Mouse (Mus musculus) heart, adult 18-20 months (tissue): Measurements from ENCODE around the gene Sval1. TPM values are rescaled to one million over a fixed set of nuclear protein-coding genes. Genes with fewer than 3 reads are reported as not detected.

Experiments used
- DNase-seq, 2 experiments: peaks; one replicate each; pipeline ENCODE4 v3.0.0; 2021 to 2022; ENCODE audit warnings: mixed read lengths in 1 of 2
- long read RNA-seq, 2 experiments: library from polyadenylated mRNA; stranded (forward); transcript quantifications; one replicate each; pipeline ENCODE4 v2.0.0; 2021
- total RNA-seq, 2 experiments: library from RNA; stranded (reverse); gene quantifications; 2 replicates each; pipeline ENCODE4 v1.2.3; 2021

Gene Sval1
- not detected for total RNA-seq
- long read RNA-seq, experiment 1, result 0 reads
- long read RNA-seq, experiment 2, result 0 reads

GRCm38 (mm10) chr6:41951330-41951729, at the start of gene Sval1:
Gene Sval1, plus strand, starts transcription at chr6:41951630.
- DNase-seq, result no peak

DNA sequence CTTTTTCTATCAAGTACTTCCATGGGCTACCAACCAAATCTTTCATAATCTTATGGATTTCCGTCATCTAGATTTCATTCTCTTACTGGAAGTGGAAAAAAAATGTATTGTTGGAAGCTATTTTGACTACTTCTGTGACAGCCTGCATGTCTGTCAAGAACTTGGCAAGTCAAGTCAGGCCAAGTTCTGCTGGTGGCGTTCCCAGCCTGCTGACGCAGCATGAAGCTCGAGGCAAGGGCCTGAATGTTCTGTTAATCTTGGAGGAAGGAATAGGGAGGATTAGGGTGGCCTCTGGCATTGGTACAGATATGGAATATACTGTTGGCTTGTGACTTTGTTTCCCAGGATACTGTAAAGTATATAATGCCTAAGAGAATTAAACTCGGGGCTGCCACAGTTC, 39.8 kb upstream of the Sval1 start:
- no peak for DNase-seq

- no peak for DNase-seq
These were observed 36.5 kb upstream of the Sval1 start for GRCm38 (mm10) chr6:41914883-41915282.

- DNase-seq, result no peak
These were observed 16.4 kb downstream of the Sval1 start, which contains the start of gene Sval3 for GRCm38 (mm10) chr6:41967840-41968239. Gene Sval3, plus strand, starts transcription at chr6:41968140.

Other genes with a start within 250 kb of the Sval1 start
- gene Kel, start 247.3 kb upstream of the Sval1 start, total RNA-seq, result not detected
- not detected for gene Olfr459, start 176.5 kb upstream of the Sval1 start, total RNA-seq
- gene Pip, start 104.1 kb upstream of the Sval1 start, total RNA-seq, result not detected
- not detected for gene Sval2, start 98.6 kb upstream of the Sval1 start, total RNA-seq
- not detected for gene Sval3, start 16.5 kb downstream of the Sval1 start, total RNA-seq
- not detected for gene Sva, start 86.8 kb downstream of the Sval1 start, total RNA-seq
- not detected for gene Tas2r139, start 189.3 kb downstream of the Sval1 start, total RNA-seq